Mouse (Mus musculus) midbrain, postnatal 0 days (tissue): ENCODE measurements at regions not wholly inside any gene's neighbourhood (a gene's known extent, or its start where the extent isn't known, plus 50 kb on each side); places are given as distances from the start of the nearest gene placed in this dataset.

ENCODE experiments used
- ATAC-seq: fragments of 200-750 bp; cut with Nextera tagmentation; 2 replicates; pipeline ENCODE4 v1.8.0; 2017; ENCODE audit warnings: moderate number of reproducible peaks, mild to moderate bottlenecking, moderate TSS enrichment, moderate library complexity; ENCODE audit not compliant: low FRiP score
- DNase-seq: peaks from one replicate; pipeline ENCODE4 v3.0.0-alpha.2; 2015; ENCODE audit warnings: low spot score
- H3K27ac ChIP-seq: fragments of 300-500 bp; sonication (generic); 2 replicates; pipeline ENCODE4 v1.5.1; 2014; ENCODE audit warnings: low read depth, mild to moderate bottlenecking, low read length, mixed read lengths
- H3K27me3 ChIP-seq: fragments of 300-500 bp; sonication (generic); 2 replicates; pipeline ENCODE4 v1.6.1; 2014; ENCODE audit warnings: low read length, control low read depth, mixed read lengths; ENCODE audit not compliant: insufficient read depth
- H3K36me3 ChIP-seq: fragments of 300-500 bp; sonication (generic); 2 replicates; pipeline ENCODE4 v1.6.1; 2014; ENCODE audit warnings: low read length, control low read depth, mixed read lengths; ENCODE audit not compliant: insufficient read depth
- H3K4me1 ChIP-seq: fragments of 300-500 bp; sonication (generic); 2 replicates; pipeline ENCODE4 v1.6.1; 2014; ENCODE audit warnings: mild to moderate bottlenecking, control low read depth, antibody characterized with exemption, low read length, mixed read lengths; ENCODE audit not compliant: insufficient read depth
- H3K4me2 ChIP-seq: fragments of 300-500 bp; sonication (generic); 2 replicates; pipeline ENCODE4 v1.6.1; 2014; ENCODE audit warnings: low read depth, mild to moderate bottlenecking, low read length, mixed read lengths; ENCODE audit not compliant: poor library complexity, severe bottlenecking
- H3K4me3 ChIP-seq: fragments of 300-500 bp; sonication (generic); 2 replicates; pipeline ENCODE4 v1.5.1; 2014; ENCODE audit warnings: low read depth, mild to moderate bottlenecking, low read length, moderate library complexity
- H3K9ac ChIP-seq: fragments of 300-500 bp; sonication (generic); replicated peaks from 2 replicates; pipeline ENCODE4 v1.6.1; 2014; ENCODE audit warnings: mild to moderate bottlenecking, low read length, moderate library complexity, mixed read lengths; ENCODE audit not compliant: poor library complexity, severe bottlenecking
- H3K9me3 ChIP-seq: fragments of 300-500 bp; sonication (generic); 2 replicates; pipeline ENCODE4 v1.6.1; 2016; ENCODE audit warnings: low read length, control low read depth
- CTCF ChIP-seq: IDR thresholded peaks from 2 replicates; pipeline ENCODE4 v1.5.1; 2016; ENCODE audit warnings: antibody characterized with exemption, mild to moderate bottlenecking
- WGBS: fragments of 180-500 bp; shearing (Covaris S2); extraction: QIAGEN DNeasy Blood & Tissue Kit; methylation state at CpG from one replicate; pipeline ENCODE4 v1.1.7; 2014; 5-methylcytosine and 5-hydroxymethylcytosine counted together

- no peak for TF ChIP-seq CTCF
- Histone ChIP-seq H3K27me3 (no peaks in the 10 kb centered on the region), H3K9ac (no peak overlapping the region), H3K4me1 (no peaks in the 10 kb centered on the region), H3K36me3 (no peaks in the 10 kb centered on the region), H3K27ac (no peak overlapping the region), H3K9me3 (no peaks in the 10 kb centered on the region), H3K4me2 (no peak overlapping the region), H3K4me3 (no peak overlapping the region)
- 73% methylated on average over 3 of the region's 3 CpGs for WGBS
- ATAC-seq (no peak), DNase-seq (no peak)
These were observed 108.6 kb upstream of the Tmc3 start for GRCm38 (mm10) chr7:83476161-83476495.

GRCm38 (mm10) chr7:83476861-83477260 is 107.9 kb upstream of the Tmc3 start:
- H3K4me1 ChIP-seq = no peaks in the 10 kb centered on the region
- H3K4me2 ChIP-seq = no peak overlapping the region
- 80% methylated on average over 3 of the region's 3 CpGs for WGBS
- no peaks in the 10 kb centered on the region for H3K36me3 ChIP-seq
- no peak for ATAC-seq
- H3K27me3 ChIP-seq = no peaks in the 10 kb centered on the region
- H3K27ac ChIP-seq = no peak overlapping the region
- peak; percentile 53 for DNase-seq
- H3K4me3 ChIP-seq = no peak overlapping the region
- no peaks in the 10 kb centered on the region for H3K9me3 ChIP-seq
- no peak overlapping the region for H3K9ac ChIP-seq
- TF ChIP-seq CTCF = no peak

GRCm38 (mm10) chr7:83477661-83478121 is 107.0 kb upstream of the Tmc3 start:
- H3K4me2 ChIP-seq = no peak overlapping the region
- H3K4me3 ChIP-seq = no peak overlapping the region
- H3K27me3 ChIP-seq = no peaks in the 10 kb centered on the region
- H3K36me3 ChIP-seq = no peaks in the 10 kb centered on the region
- ATAC-seq = no peak
- 25% methylated on average over 7 of the region's 7 CpGs for WGBS
- no peak overlapping the region for H3K27ac ChIP-seq
- H3K4me1 ChIP-seq = no peaks in the 10 kb centered on the region
- no peak for TF ChIP-seq CTCF
- DNase-seq = peak; percentile 81
- no peaks in the 10 kb centered on the region for H3K9me3 ChIP-seq
- H3K9ac ChIP-seq = no peak overlapping the region

GRCm38 (mm10) chr7:83481655-83482054 is 103.1 kb upstream of the Tmc3 start:
- ATAC-seq (no peak), DNase-seq (no peak)
- H3K4me1 ChIP-seq = no peaks in the 10 kb centered on the region
- H3K9me3 ChIP-seq = no peaks in the 10 kb centered on the region
- no peak overlapping the region for H3K27ac ChIP-seq
- TF ChIP-seq CTCF = no peak
- H3K4me3 ChIP-seq = no peak overlapping the region
- no peak overlapping the region for H3K4me2 ChIP-seq
- no peak overlapping the region for H3K9ac ChIP-seq
- no peaks in the 10 kb centered on the region for H3K27me3 ChIP-seq
- no peaks in the 10 kb centered on the region for H3K36me3 ChIP-seq

GRCm38 (mm10) chr7:83482254-83482653 is 102.5 kb upstream of the Tmc3 start:
- Histone ChIP-seq H3K27me3 (no peaks in the 10 kb centered on the region), H3K4me1 (no peaks in the 10 kb centered on the region), H3K36me3 (no peaks in the 10 kb centered on the region), H3K4me2 (no peak overlapping the region), H3K4me3 (no peak overlapping the region), H3K27ac (no peak overlapping the region), H3K9ac (no peak overlapping the region), H3K9me3 (no peaks in the 10 kb centered on the region)
- 84% methylated on average over 3 of the region's 3 CpGs for WGBS
- no peak for TF ChIP-seq CTCF
- DNase-seq = no peak
- no peak for ATAC-seq

- Histone ChIP-seq H3K27me3 (no peaks in the 10 kb centered on the region), H3K4me3 (no peak overlapping the region)
These were observed 101.9 kb upstream of the Tmc3 start for GRCm38 (mm10) chr7:83482671-83483304.

More at GRCm38 (mm10) chr7:83482671-83483304, 101.9 kb upstream of the Tmc3 start:
- Histone ChIP-seq H3K4me2 (no peak overlapping the region), H3K36me3 (no peaks in the 10 kb centered on the region), H3K27ac (no peak overlapping the region), H3K9me3 (no peaks in the 10 kb centered on the region), H3K4me1 (no peaks in the 10 kb centered on the region), H3K9ac (no peak overlapping the region)
- 60% methylated on average over 7 of the region's 7 CpGs for WGBS
- ATAC-seq (no peak), DNase-seq (no peak)
- TF ChIP-seq CTCF = no peak
